Mouse (Mus musculus): ENCODE measurements around the gene Cnga1. TPM values are rescaled to one million over a fixed set of nuclear protein-coding genes. Genes with fewer than 3 reads are reported as not detected.

Gene Cnga1
- polyA plus RNA-seq, 1 experiment = not detected

- Histone ChIP-seq H3K27ac (ENCODE audit: insufficient read depth, low read depth, low read length) (no peak overlapping the region), H3K4me1 (ENCODE audit: control insufficient read depth, insufficient read depth, low read length) (peaks cover 3% of the 10 kb centered on the region; the same call in 1 of the 2 replicates), H3K4me3 (ENCODE audit: insufficient read depth, low read length) (no peak overlapping the region)
- TF ChIP-seq POLR2A (IDR thresholded peaks at IDR 0.05; ENCODE audit: borderline replicate concordance, low read depth, low read length) = no peak
- TF ChIP-seq CTCF (IDR thresholded peaks at IDR 0.05; ENCODE audit: low read depth, low read length) = peak; percentile 43; the same call in 1 of the 2 replicates
Observed at GRCm38 (mm10) chr5:72646131-72646530, 2.1 kb upstream of the Cnga1 start.

- H3K4me3 ChIP-seq (ENCODE audit: insufficient read depth, low read length) = no peak overlapping the region
- H3K27ac ChIP-seq (ENCODE audit: insufficient read depth, low read depth, low read length) = no peak overlapping the region
- TF ChIP-seq POLR2A (IDR thresholded peaks at IDR 0.05; ENCODE audit: borderline replicate concordance, low read depth, low read length) = no peak
- no peak for TF ChIP-seq CTCF (IDR thresholded peaks at IDR 0.05; ENCODE audit: low read depth, low read length)
- peaks cover 3% of the 10 kb centered on the region; the same call in 1 of the 2 replicates for H3K4me1 ChIP-seq (ENCODE audit: control insufficient read depth, insufficient read depth, low read length)
Observed at GRCm38 (mm10) chr5:72643655-72644054, 420 bp downstream of the Cnga1 start.

- H3K4me3 ChIP-seq (ENCODE audit: insufficient read depth, low read length) = no peak overlapping the region
- TF ChIP-seq CTCF (IDR thresholded peaks at IDR 0.05; ENCODE audit: low read depth, low read length) = no peak
- TF ChIP-seq POLR2A (IDR thresholded peaks at IDR 0.05; ENCODE audit: borderline replicate concordance, low read depth, low read length) = no peak
- H3K4me1 ChIP-seq (ENCODE audit: control insufficient read depth, insufficient read depth, low read length) = no peaks in the 10 kb centered on the region
- no peak overlapping the region for H3K27ac ChIP-seq (ENCODE audit: insufficient read depth, low read depth, low read length)
Observed at GRCm38 (mm10) chr5:72640072-72640471, 4.0 kb downstream of the Cnga1 start.

GRCm38 (mm10) chr5:72636576-72636975 lies 7.5 kb downstream of the Cnga1 start:
- Histone ChIP-seq H3K27ac (ENCODE audit: insufficient read depth, low read depth, low read length) (no peak overlapping the region), H3K4me3 (ENCODE audit: insufficient read depth, low read length) (no peak overlapping the region), H3K4me1 (ENCODE audit: control insufficient read depth, insufficient read depth, low read length) (no peaks in the 10 kb centered on the region)
- no peak for TF ChIP-seq POLR2A (IDR thresholded peaks at IDR 0.05; ENCODE audit: borderline replicate concordance, low read depth, low read length)
- TF ChIP-seq CTCF (IDR thresholded peaks at IDR 0.05; ENCODE audit: low read depth, low read length) = no peak

- no peak for TF ChIP-seq CTCF (IDR thresholded peaks at IDR 0.05; ENCODE audit: low read depth, low read length)
- TF ChIP-seq POLR2A (IDR thresholded peaks at IDR 0.05; ENCODE audit: borderline replicate concordance, low read depth, low read length) = no peak
- Histone ChIP-seq H3K27ac (ENCODE audit: insufficient read depth, low read depth, low read length) (no peak overlapping the region), H3K4me1 (ENCODE audit: control insufficient read depth, insufficient read depth, low read length) (no peaks in the 10 kb centered on the region), H3K4me3 (ENCODE audit: insufficient read depth, low read length) (no peak overlapping the region)
Observed at GRCm38 (mm10) chr5:72636122-72636521, 8.0 kb downstream of the Cnga1 start.

- TF ChIP-seq CTCF (IDR thresholded peaks at IDR 0.05; ENCODE audit: low read depth, low read length) (no peak), POLR2A (IDR thresholded peaks at IDR 0.05; ENCODE audit: borderline replicate concordance, low read depth, low read length) (no peak)
- Histone ChIP-seq H3K27ac (ENCODE audit: insufficient read depth, low read depth, low read length) (no peak overlapping the region), H3K4me1 (ENCODE audit: control insufficient read depth, insufficient read depth, low read length) (no peaks in the 10 kb centered on the region), H3K4me3 (ENCODE audit: insufficient read depth, low read length) (no peak overlapping the region)
Observed at GRCm38 (mm10) chr5:72634791-72635271, 9.2 kb downstream of the Cnga1 start.

GRCm38 (mm10) chr5:72630026-72630425 lies 14.0 kb downstream of the Cnga1 start:
- no peak overlapping the region for H3K27ac ChIP-seq (ENCODE audit: insufficient read depth, low read depth, low read length)
- no peaks in the 10 kb centered on the region for H3K4me1 ChIP-seq (ENCODE audit: control insufficient read depth, insufficient read depth, low read length)
- TF ChIP-seq CTCF (IDR thresholded peaks at IDR 0.05; ENCODE audit: low read depth, low read length) (no peak), POLR2A (IDR thresholded peaks at IDR 0.05; ENCODE audit: borderline replicate concordance, low read depth, low read length) (no peak)
- H3K4me3 ChIP-seq (ENCODE audit: insufficient read depth, low read length) = no peak overlapping the region

- no peak overlapping the region for H3K27ac ChIP-seq (ENCODE audit: insufficient read depth, low read depth, low read length)
- no peak overlapping the region for H3K4me3 ChIP-seq (ENCODE audit: insufficient read depth, low read length)
- TF ChIP-seq POLR2A (IDR thresholded peaks at IDR 0.05; ENCODE audit: borderline replicate concordance, low read depth, low read length) (no peak), CTCF (IDR thresholded peaks at IDR 0.05; ENCODE audit: low read depth, low read length) (no peak)
- no peaks in the 10 kb centered on the region for H3K4me1 ChIP-seq (ENCODE audit: control insufficient read depth, insufficient read depth, low read length)
Observed at GRCm38 (mm10) chr5:72621022-72621421, 23.1 kb downstream of the Cnga1 start.

- TF ChIP-seq CTCF (IDR thresholded peaks at IDR 0.05; ENCODE audit: low read depth, low read length) (no peak), POLR2A (IDR thresholded peaks at IDR 0.05; ENCODE audit: borderline replicate concordance, low read depth, low read length) (no peak)
- Histone ChIP-seq H3K27ac (ENCODE audit: insufficient read depth, low read depth, low read length) (no peak overlapping the region), H3K4me1 (ENCODE audit: control insufficient read depth, insufficient read depth, low read length) (no peaks in the 10 kb centered on the region), H3K4me3 (ENCODE audit: insufficient read depth, low read length) (no peak overlapping the region)
Observed at GRCm38 (mm10) chr5:72617413-72617812, 26.7 kb downstream of the Cnga1 start.

- Histone ChIP-seq H3K4me3 (ENCODE audit: insufficient read depth, low read length) (no peak overlapping the region), H3K4me1 (ENCODE audit: control insufficient read depth, insufficient read depth, low read length) (no peaks in the 10 kb centered on the region)
- TF ChIP-seq POLR2A (IDR thresholded peaks at IDR 0.05; ENCODE audit: borderline replicate concordance, low read depth, low read length) (no peak), CTCF (IDR thresholded peaks at IDR 0.05; ENCODE audit: low read depth, low read length) (no peak)
Observed at GRCm38 (mm10) chr5:72603138-72603537, 40.9 kb downstream of the Cnga1 start.

GRCm38 (mm10) chr5:72601006-72601405 lies 43.1 kb downstream of the Cnga1 start:
- H3K4me1 ChIP-seq (ENCODE audit: control insufficient read depth, insufficient read depth, low read length) = no peaks in the 10 kb centered on the region
- TF ChIP-seq POLR2A (IDR thresholded peaks at IDR 0.05; ENCODE audit: borderline replicate concordance, low read depth, low read length) (no peak), CTCF (IDR thresholded peaks at IDR 0.05; ENCODE audit: low read depth, low read length) (peak; percentile 68)

More at GRCm38 (mm10) chr5:72603138-72603537, 40.9 kb downstream of the Cnga1 start:
- no peak overlapping the region for H3K27ac ChIP-seq (ENCODE audit: insufficient read depth, low read depth, low read length)

More at GRCm38 (mm10) chr5:72601006-72601405, 43.1 kb downstream of the Cnga1 start:
- Histone ChIP-seq H3K4me3 (ENCODE audit: insufficient read depth, low read length) (no peak overlapping the region), H3K27ac (ENCODE audit: insufficient read depth, low read depth, low read length) (no peak overlapping the region)
